Mouse (Mus musculus) urinary bladder, postnatal 36 days (tissue): Measurements from ENCODE around the gene Med12l.

Experiments
- DNase-seq, 2 experiments: peaks; one replicate each; pipeline ENCODE4 v3.0.0; 2022; ENCODE audit warnings: low spot score in 2 of 2, mixed read lengths in 1 of 2

The Med12l gene

GRCm38 (mm10) chr3:59312610-59313009 is 307.0 kb downstream of the Med12l start:
- DNase-seq, result peak; percentile 9 to 30

GRCm38 (mm10) chr3:59316077-59316476 is 310.5 kb downstream of the Med12l start:
- peak in 1 of 2 experiments; percentile 7 for DNase-seq

GRCm38 (mm10) chr3:59321278-59321876 is 315.8 kb downstream of the Med12l start:
- peak; percentile 54 to 64 for DNase-seq

GRCm38 (mm10) chr3:59328526-59328925 is 322.9 kb downstream of the Med12l start:
- DNase-seq, result no peak

- no peak for DNase-seq
Observed at GRCm38 (mm10) chr3:59341647-59342427, 336.2 kb downstream of the Med12l start.

GRCm38 (mm10) chr3:59343026-59343425 is 337.4 kb downstream of the Med12l start:
- DNase-seq, result peak; percentile 16 to 55

- peak; percentile 24 to 25 for DNase-seq
Observed at GRCm38 (mm10) chr3:59344065-59344905, 338.7 kb downstream of the Med12l start, which contains the start of gene Igsf10. TSS of gene Igsf10 (minus strand) at chr3:59344394.

- DNase-seq, result no peak
Observed at GRCm38 (mm10) chr3:59351768-59352167, 346.1 kb downstream of the Med12l start.

GRCm38 (mm10) chr3:59354156-59354555 is 348.5 kb downstream of the Med12l start:
- DNase-seq, result peak in 1 of 2 experiments; percentile 16

GRCm38 (mm10) chr3:59360102-59360501 is 354.5 kb downstream of the Med12l start:
- no peak for DNase-seq

- no peak for DNase-seq
Observed at GRCm38 (mm10) chr3:59361895-59362294, 356.3 kb downstream of the Med12l start.
